Mouse (Mus musculus) embryonic facial prominence, embryonic 11.5 days (tissue): ENCODE data around the gene Cuedc1. TPM values are rescaled to one million over a fixed set of nuclear protein-coding genes. Genes with fewer than 3 reads are reported as not detected.

Experiments used
- ATAC-seq: fragments of 200-750 bp; cut with Nextera tagmentation; replicated peaks from 2 replicates; pipeline ENCODE4 v1.8.0; 2017; ENCODE audit warnings: low read depth; ENCODE audit not compliant: insufficient number of reproducible peaks, low FRiP score, low TSS enrichment
- DNase-seq: peaks from one replicate; pipeline ENCODE4 v3.0.0-alpha.2; 2015; ENCODE audit warnings: low spot score
- H3K27ac ChIP-seq: fragments of 300-500 bp; sonication (generic); replicated peaks from 2 replicates; pipeline ENCODE4 v1.5.1; 2014; ENCODE audit warnings: mild to moderate bottlenecking, low read depth, low read length, control low read depth
- H3K27me3 ChIP-seq: fragments of 300-500 bp; sonication (generic); 2 replicates; pipeline ENCODE4 v1.6.1; 2014; ENCODE audit warnings: mild to moderate bottlenecking, low read length, moderate library complexity, mixed read lengths; ENCODE audit not compliant: control insufficient read depth, insufficient read depth
- H3K36me3 ChIP-seq: fragments of 300-500 bp; sonication (generic); replicated peaks from 2 replicates; pipeline ENCODE4 v1.6.1; 2014; ENCODE audit warnings: low read depth, mild to moderate bottlenecking, low read length, moderate library complexity, mixed read lengths; ENCODE audit not compliant: control insufficient read depth, insufficient read depth
- H3K4me1 ChIP-seq: fragments of 300-500 bp; sonication (generic); 2 replicates; pipeline ENCODE4 v1.6.1; 2014; ENCODE audit warnings: low read length, mixed read lengths; ENCODE audit not compliant: control insufficient read depth, insufficient read depth
- H3K4me2 ChIP-seq: fragments of 300-500 bp; sonication (generic); 2 replicates; pipeline ENCODE4 v1.6.1; 2014; ENCODE audit warnings: low read depth, mild to moderate bottlenecking, control low read depth, low read length, moderate library complexity
- H3K4me3 ChIP-seq: fragments of 300-500 bp; sonication (generic); 2 replicates; pipeline ENCODE4 v1.5.1; 2014; ENCODE audit warnings: low read depth, low read length, control low read depth
- H3K9ac ChIP-seq: fragments of 300-500 bp; sonication (generic); replicated peaks from 2 replicates; pipeline ENCODE4 v1.6.1; 2014; ENCODE audit warnings: mild to moderate bottlenecking, control low read depth, low read length
- H3K9me3 ChIP-seq: fragments of 300-500 bp; sonication (generic); replicated peaks from 2 replicates; pipeline ENCODE4 v1.6.1; 2016; ENCODE audit warnings: mild to moderate bottlenecking, low read length, inconsistent platforms, mixed read lengths; ENCODE audit not compliant: control insufficient read depth
- whole genome bisulfite sequencing: fragments of 180-500 bp; shearing (Covaris S2); extraction: QIAGEN DNeasy Blood & Tissue Kit; methylation state at CpG from one replicate; pipeline ENCODE4 v1.1.7; 2014; 5-methylcytosine and 5-hydroxymethylcytosine counted together
- polyA plus RNA-seq: library from polyadenylated mRNA; unstranded; fragments of >200 nt; fragmentation: Nextera tagmentation; extraction: Ambion mirVana; gene quantifications from 2 replicates; pipeline ENCODE4 v1.2.1, GENCODE M21; 2014

Gene Cuedc1
- polyA plus RNA-seq, 1 experiment from 2014 or later: 11.2 TPM

GRCm38 (mm10) chr11:88105494-88106291 lies 7.8 kb downstream of the Cuedc1 start:
- no peak for DNase-seq
- H3K4me2 ChIP-seq: no peak overlapping the region
- no peaks in the 10 kb centered on the region for H3K4me1 ChIP-seq
- H3K36me3 ChIP-seq: no peaks in the 10 kb centered on the region
- no peak overlapping the region for H3K27ac ChIP-seq
- H3K4me3 ChIP-seq: no peak overlapping the region
- H3K27me3 ChIP-seq: no peaks in the 10 kb centered on the region
- H3K9me3 ChIP-seq: no peaks in the 10 kb centered on the region
- 82% methylated on average over 6 of the region's 6 CpGs for WGBS
- no peak for ATAC-seq
- H3K9ac ChIP-seq: no peak overlapping the region

GRCm38 (mm10) chr11:88106292-88106554 lies 8.4 kb downstream of the Cuedc1 start:
- Histone ChIP-seq H3K27ac (no peak overlapping the region), H3K4me1 (no peaks in the 10 kb centered on the region)

GRCm38 (mm10) chr11:88107365-88107764 lies 9.5 kb downstream of the Cuedc1 start:
- DNase-seq (no peak), ATAC-seq (no peak)
- no peaks in the 10 kb centered on the region for H3K4me1 ChIP-seq
- no peak overlapping the region for H3K9ac ChIP-seq
- 84% methylated on average over 4 of the region's 4 CpGs for WGBS
- no peaks in the 10 kb centered on the region for H3K36me3 ChIP-seq
- H3K4me3 ChIP-seq: no peak overlapping the region
- no peak overlapping the region for H3K27ac ChIP-seq
- H3K9me3 ChIP-seq: no peaks in the 10 kb centered on the region
- no peak overlapping the region for H3K4me2 ChIP-seq
- H3K27me3 ChIP-seq: no peaks in the 10 kb centered on the region

More at GRCm38 (mm10) chr11:88106292-88106554, 8.4 kb downstream of the Cuedc1 start:
- no peaks in the 10 kb centered on the region for H3K9me3 ChIP-seq
- no peak overlapping the region for H3K4me3 ChIP-seq
- no peak for ATAC-seq
- no peak for DNase-seq
- 74% methylated on average over 8 of the region's 8 CpGs for WGBS
- no peaks in the 10 kb centered on the region for H3K36me3 ChIP-seq
- no peak overlapping the region for H3K4me2 ChIP-seq
- H3K27me3 ChIP-seq: no peaks in the 10 kb centered on the region
- H3K9ac ChIP-seq: no peak overlapping the region

- Histone ChIP-seq H3K4me3 (no peak overlapping the region), H3K4me2 (no peak overlapping the region), H3K9me3 (no peaks in the 10 kb centered on the region), H3K27ac (no peak overlapping the region), H3K27me3 (no peaks in the 10 kb centered on the region), H3K9ac (no peak overlapping the region), H3K4me1 (no peaks in the 10 kb centered on the region; the same call in 1 of the 2 replicates), H3K36me3 (no peaks in the 10 kb centered on the region)
- ATAC-seq (no peak), DNase-seq (no peak)
- 67% methylated on average over 9 of the region's 9 CpGs for WGBS
Observed at GRCm38 (mm10) chr11:88110031-88110594, 12.3 kb downstream of the Cuedc1 start.

- Histone ChIP-seq H3K4me1 (no peaks in the 10 kb centered on the region; the same call in 1 of the 2 replicates), H3K27ac (no peak overlapping the region)
Observed at GRCm38 (mm10) chr11:88112078-88112477, 14.2 kb downstream of the Cuedc1 start.

GRCm38 (mm10) chr11:88112677-88113333 lies 14.9 kb downstream of the Cuedc1 start:
- no peaks in the 10 kb centered on the region for H3K27me3 ChIP-seq
- H3K9me3 ChIP-seq: no peaks in the 10 kb centered on the region
- H3K27ac ChIP-seq: no peak overlapping the region
- no peak overlapping the region for H3K9ac ChIP-seq
- ATAC-seq (no peak), DNase-seq (no peak)
- H3K4me1 ChIP-seq: no peaks in the 10 kb centered on the region; the same call in 1 of the 2 replicates
- no peak overlapping the region for H3K4me2 ChIP-seq
- WGBS: 76% methylated on average over 7 of the region's 7 CpGs
- H3K4me3 ChIP-seq: no peak overlapping the region
- H3K36me3 ChIP-seq: no peaks in the 10 kb centered on the region

More at GRCm38 (mm10) chr11:88112078-88112477, 14.2 kb downstream of the Cuedc1 start:
- no peaks in the 10 kb centered on the region for H3K36me3 ChIP-seq
- H3K9ac ChIP-seq: no peak overlapping the region
- DNase-seq (no peak), ATAC-seq (no peak)
- no peak overlapping the region for H3K4me2 ChIP-seq
- no peaks in the 10 kb centered on the region for H3K27me3 ChIP-seq
- 62% methylated on average over 13 of the region's 13 CpGs for WGBS
- H3K4me3 ChIP-seq: no peak overlapping the region
- no peaks in the 10 kb centered on the region for H3K9me3 ChIP-seq

GRCm38 (mm10) chr11:88113543-88114271 lies 15.8 kb downstream of the Cuedc1 start:
- ATAC-seq: no peak
- Histone ChIP-seq H3K9me3 (no peaks in the 10 kb centered on the region), H3K27me3 (no peaks in the 10 kb centered on the region), H3K4me3 (no peak overlapping the region), H3K27ac (0 out of 2 replicates have a peak overlapping the region, but pooled peaks have one; percentile 5), H3K36me3 (no peaks in the 10 kb centered on the region), H3K4me2 (no peak overlapping the region), H3K4me1 (peaks cover 1% of the 10 kb centered on the region), H3K9ac (no peak overlapping the region)
- WGBS: 36% methylated on average over 6 of the region's 6 CpGs
- peak; percentile 45 for DNase-seq
